ENCODE assay signal across 37 mouse cellular contexts in the genomic region with DNA sequence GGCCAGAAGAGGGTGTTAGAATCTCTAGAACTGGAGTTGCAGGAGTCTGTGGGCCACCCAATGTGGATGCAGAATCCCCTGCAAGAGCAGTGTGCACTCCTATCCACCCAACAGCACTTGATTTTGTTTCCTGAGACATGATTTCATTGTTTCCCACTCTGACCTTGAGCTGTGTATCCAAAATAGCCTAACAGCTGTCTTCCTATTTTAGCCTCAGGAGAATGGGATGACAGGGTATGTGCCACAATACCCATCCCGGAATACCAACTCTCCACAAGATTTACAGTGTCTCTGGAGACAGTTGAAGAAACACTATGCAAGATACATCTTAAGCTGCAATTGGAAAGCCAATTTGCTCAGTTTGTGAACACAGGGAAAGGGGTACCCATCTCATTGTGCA. TPM values are rescaled to one million over a fixed set of nuclear protein-coding genes. Genes with fewer than 3 reads are reported as not detected.
"Had no signal": no experiment of that assay in that cellular context is flagged by ENCODE, and none has a peak within 500 bp of the region (broad histone marks: within the 10 kb centered on the region; RNA-seq: fewer than 3 reads in every experiment).

No protein-coding gene starts in this region.

- H3K27me3 ChIP-seq: heart, embryonic 12.5 days; hindbrain, embryonic 12.5 days; hindbrain, embryonic 15.5 days; limb, embryonic 13.5 days; limb, embryonic 15.5 days; liver, embryonic 12.5 days had no signal

- H3K36me3 ChIP-seq: heart, embryonic 10.5 days; heart, embryonic 12.5 days; hindbrain, embryonic 10.5 days; hindbrain, embryonic 12.5 days; hindbrain, embryonic 15.5 days; limb, embryonic 13.5 days; limb, embryonic 15.5 days; liver, embryonic 12.5 days had no signal

- H3K9ac ChIP-seq: heart, embryonic 12.5 days; hindbrain, embryonic 12.5 days; hindbrain, embryonic 15.5 days; limb, embryonic 13.5 days; limb, embryonic 15.5 days; liver, embryonic 12.5 days; liver, embryonic 14.5 days had no signal

- H3K4me2 ChIP-seq: heart, embryonic 12.5 days; hindbrain, embryonic 12.5 days; hindbrain, embryonic 15.5 days; limb, embryonic 13.5 days; limb, embryonic 15.5 days; liver, embryonic 12.5 days had no signal

- ATAC-seq: hindbrain, postnatal 0 days; intestine, embryonic 16.5 days; liver, embryonic 12.5 days had no signal

- H3K9me3 ChIP-seq: liver, embryonic 12.5 days had no signal

- DNase-seq: gastrocnemius, adult 2 months; gastrocnemius, postnatal 14 days; gastrocnemius, postnatal 36 days; heart, adult 11 months; heart, postnatal 10 days; heart, postnatal 4 days; kidney, adult 11 months; kidney, adult 2 months; kidney, adult 9 months; kidney, postnatal 10 days; kidney, postnatal 25 days; kidney, postnatal 4 days; layer of hippocampus, postnatal 36 days; left cerebral cortex, postnatal 4 days had no signal

- H3K4me1 ChIP-seq: heart, embryonic 10.5 days; heart, embryonic 12.5 days; hindbrain, embryonic 10.5 days; hindbrain, embryonic 12.5 days; hindbrain, embryonic 15.5 days; limb, embryonic 13.5 days; limb, embryonic 15.5 days; liver, embryonic 12.5 days had no signal

- H3K27ac ChIP-seq: gastrocnemius, adult 2 months; heart, embryonic 10.5 days; hindbrain, embryonic 10.5 days; hindbrain, embryonic 12.5 days; hindbrain, embryonic 15.5 days; hindbrain, postnatal 0 days; layer of hippocampus, adult 2 months; limb, embryonic 13.5 days; limb, embryonic 15.5 days; liver, embryonic 12.5 days; liver, embryonic 14.5 days had no signal

- H3K4me3 ChIP-seq: gastrocnemius, adult 2 months; heart, embryonic 10.5 days; heart, embryonic 12.5 days; hindbrain, embryonic 10.5 days; hindbrain, embryonic 12.5 days; hindbrain, embryonic 15.5 days; layer of hippocampus, adult 2 months; limb, embryonic 13.5 days; limb, embryonic 15.5 days; liver, embryonic 12.5 days had no signal

RNA-seq across cellular contexts. Expression of gene Ceacam10, which starts 20.9 kb away (rescaled TPM):
- total RNA-seq: gastrocnemius, adult 2 months; gastrocnemius, postnatal 14 days; gastrocnemius, postnatal 36 days; heart, adult 8-10 months; heart, postnatal 10 days; heart, postnatal 25 days; hindbrain, postnatal 0 days; layer of hippocampus, adult 2 months; layer of hippocampus, postnatal 10 days; layer of hippocampus, postnatal 36 days; left cerebral cortex, adult 18-20 months; left cerebral cortex, adult 8-10 months; left cerebral cortex, postnatal 25 days; left cerebral cortex, postnatal 4 days; liver, adult 2 months had no signal
- polyA plus RNA-seq: heart, embryonic 10.5 days; heart, embryonic 12.5 days; heart, embryonic 14.5 days; hindbrain, embryonic 10.5 days; hindbrain, embryonic 12.5 days; intestine, embryonic 14.5 days; kidney, adult 2 months; liver, adult 2 months had no signal

RNA-seq across cellular contexts. Expression of gene Cd177, which starts 37.8 kb away (rescaled TPM):
- total RNA-seq: gastrocnemius, adult 2 months; gastrocnemius, postnatal 14 days; gastrocnemius, postnatal 36 days; layer of hippocampus, postnatal 10 days; layer of hippocampus, postnatal 36 days; left cerebral cortex, adult 18-20 months; left cerebral cortex, adult 8-10 months; left cerebral cortex, postnatal 10 days; left cerebral cortex, postnatal 25 days; left cerebral cortex, postnatal 4 days; liver, adult 2 months had no signal
- polyA plus RNA-seq: heart, embryonic 10.5 days; heart, embryonic 14.5 days; hindbrain, embryonic 10.5 days; limb, embryonic 11.5 days; limb, embryonic 13.5 days had no signal
